Mouse (Mus musculus): Measurements from ENCODE around the gene Slc4a1. TPM values are rescaled to one million over a fixed set of nuclear protein-coding genes. Genes with fewer than 3 reads are reported as not detected.

Slc4a1 gene
- polyA plus RNA-seq, 1 experiment from 2014 or later = 4.4 TPM

DNA sequence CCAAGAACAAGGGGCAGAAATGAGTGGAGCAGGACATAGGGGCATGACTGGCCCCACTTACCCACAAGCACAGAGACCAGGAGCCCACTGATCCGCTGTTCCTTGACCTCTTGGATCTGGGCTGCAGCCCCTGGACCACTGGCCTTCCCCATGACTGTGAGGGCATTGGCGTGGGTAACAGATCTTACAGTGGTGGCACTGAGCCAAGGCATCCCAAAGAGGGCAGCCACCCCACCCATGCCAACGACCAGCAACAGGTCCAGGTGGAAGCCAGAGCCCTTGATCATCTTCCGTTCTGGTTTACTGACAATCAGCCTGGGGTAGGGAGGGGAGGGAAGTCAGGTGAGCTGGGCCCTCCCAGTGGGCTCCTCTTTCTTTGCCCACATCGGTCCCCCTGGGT is 13.6 kb downstream of the Slc4a1 start:
- 52% methylated on average over 5 of the region's 5 CpGs for WGBS
- no peaks in the 10 kb centered on the region for H3K9me3 ChIP-seq
- ATAC-seq (ENCODE audit: low FRiP score) = no peak
- no peak overlapping the region for H3K27ac ChIP-seq
- H3K4me1 ChIP-seq (replicated peaks) = no peaks in the 10 kb centered on the region
- no peaks in the 10 kb centered on the region for H3K36me3 ChIP-seq
- H3K9ac ChIP-seq = no peak overlapping the region
- H3K27me3 ChIP-seq = peaks cover 10% of the 10 kb centered on the region; the same call in 1 of the 2 replicates
- H3K4me3 ChIP-seq = no peak overlapping the region
- no peak overlapping the region for H3K4me2 ChIP-seq

DNA sequence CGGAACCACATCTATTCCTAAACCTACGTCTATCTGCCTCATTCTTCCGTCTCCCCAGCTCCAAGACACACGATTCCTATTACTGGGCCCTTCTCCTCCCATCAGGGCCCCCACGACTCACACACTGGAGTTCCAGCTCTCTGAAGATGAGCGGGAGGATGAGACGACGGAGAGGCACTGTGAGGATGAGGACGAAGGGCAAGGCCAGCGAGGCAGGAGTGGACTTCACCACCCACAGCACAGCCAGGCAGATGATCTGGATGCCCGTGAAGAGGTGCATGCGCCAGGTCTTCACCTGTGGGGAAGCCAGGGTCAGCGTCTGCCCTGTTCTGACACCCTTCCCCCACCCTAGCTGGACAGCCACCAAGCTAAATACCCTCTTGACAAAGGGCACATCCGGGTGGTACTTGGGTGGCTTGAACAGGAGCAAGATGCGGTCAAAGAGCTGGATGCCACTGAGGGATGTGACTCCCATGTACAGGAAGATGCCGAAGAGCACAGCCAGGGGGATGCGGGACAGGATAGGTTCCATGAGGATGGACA is 15.0 kb downstream of the Slc4a1 start:
- no peak for ATAC-seq (ENCODE audit: low FRiP score)
- Histone ChIP-seq H3K9me3 (no peaks in the 10 kb centered on the region), H3K4me3 (no peak overlapping the region), H3K27ac (no peak overlapping the region), H3K4me2 (no peak overlapping the region), H3K27me3 (peaks cover 7% of the 10 kb centered on the region; the same call in 1 of the 2 replicates), H3K4me1 (replicated peaks) (no peaks in the 10 kb centered on the region), H3K9ac (no peak overlapping the region), H3K36me3 (no peaks in the 10 kb centered on the region)
- WGBS = 92% methylated on average over 17 of the region's 17 CpGs

DNA sequence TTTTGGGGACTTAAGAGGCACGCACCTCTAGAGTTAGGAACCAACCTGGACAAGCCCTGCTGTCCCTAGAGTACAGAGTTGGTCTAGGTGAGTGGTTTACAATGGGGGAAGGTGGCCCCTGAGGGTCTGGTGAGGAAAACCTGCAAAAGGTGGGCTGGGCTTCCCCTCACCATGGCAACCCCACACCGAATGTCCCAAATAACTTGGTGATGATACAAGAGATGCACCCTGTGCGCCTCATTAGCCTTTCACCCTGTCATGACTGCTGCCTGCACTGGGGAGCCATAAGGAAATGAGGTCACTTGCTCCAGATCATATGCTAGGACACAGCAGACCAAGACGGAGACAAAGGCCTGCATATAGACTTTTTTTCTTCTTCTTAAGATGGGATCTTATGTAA is 15.6 kb downstream of the Slc4a1 start:
- Histone ChIP-seq H3K9me3 (no peaks in the 10 kb centered on the region), H3K4me3 (no peak overlapping the region), H3K4me2 (no peak overlapping the region), H3K36me3 (no peaks in the 10 kb centered on the region), H3K27ac (no peak overlapping the region), H3K4me1 (replicated peaks) (no peaks in the 10 kb centered on the region), H3K27me3 (peaks cover 7% of the 10 kb centered on the region; the same call in 1 of the 2 replicates), H3K9ac (no peak overlapping the region)
- WGBS = 92% methylated on average over 4 of the region's 4 CpGs
- no peak for ATAC-seq (ENCODE audit: low FRiP score)

GRCm38 (mm10) chr11:102349189-102349954 is 16.6 kb downstream of the Slc4a1 start:
- Histone ChIP-seq H3K4me1 (replicated peaks) (no peaks in the 10 kb centered on the region), H3K36me3 (no peaks in the 10 kb centered on the region), H3K27ac (no peak overlapping the region), H3K9me3 (no peaks in the 10 kb centered on the region), H3K9ac (no peak overlapping the region), H3K27me3 (peaks cover 7% of the 10 kb centered on the region; the same call in 1 of the 2 replicates), H3K4me3 (no peak overlapping the region), H3K4me2 (no peak overlapping the region)
- WGBS = 95% methylated on average over 3 of the region's 3 CpGs
- no peak for ATAC-seq (ENCODE audit: low FRiP score)

- Histone ChIP-seq H3K9me3 (no peaks in the 10 kb centered on the region), H3K27me3 (peaks cover 7% of the 10 kb centered on the region; the same call in 1 of the 2 replicates), H3K9ac (no peak overlapping the region), H3K4me2 (no peak overlapping the region), H3K4me1 (replicated peaks) (no peaks in the 10 kb centered on the region), H3K27ac (no peak overlapping the region), H3K36me3 (no peaks in the 10 kb centered on the region), H3K4me3 (no peak overlapping the region)
- 81% methylated on average over 11 of the region's 11 CpGs for WGBS
- ATAC-seq (ENCODE audit: low FRiP score) = no peak
Observed at GRCm38 (mm10) chr11:102348771-102349170, 17.2 kb downstream of the Slc4a1 start.

DNA sequence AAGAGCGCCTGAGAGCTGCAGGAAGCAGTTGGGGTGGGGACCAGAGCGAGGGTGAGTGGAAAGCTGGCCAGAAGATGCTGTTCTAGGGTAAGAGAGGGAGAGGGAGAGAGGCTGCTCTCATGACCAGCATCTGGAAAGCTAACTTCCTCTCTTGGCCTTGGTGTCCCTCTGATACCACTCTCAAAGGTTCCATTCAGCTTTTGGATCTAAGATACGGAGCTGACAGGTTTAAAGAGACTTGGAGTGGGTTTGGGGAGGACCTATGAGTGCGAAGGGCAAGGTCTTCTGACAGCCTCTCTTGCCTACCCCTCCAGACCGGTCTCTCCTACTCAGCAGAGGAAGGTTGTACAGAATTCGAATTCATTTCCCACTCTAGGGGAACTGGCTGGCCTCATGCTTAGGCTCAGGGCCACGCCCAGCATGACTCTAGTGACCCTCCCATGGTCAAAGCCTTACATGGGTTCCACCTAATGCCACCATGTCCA is 17.9 kb downstream of the Slc4a1 start:
- Histone ChIP-seq H3K9ac (no peak overlapping the region), H3K4me3 (no peak overlapping the region), H3K4me1 (replicated peaks) (no peaks in the 10 kb centered on the region), H3K4me2 (no peak overlapping the region), H3K9me3 (no peaks in the 10 kb centered on the region), H3K36me3 (no peaks in the 10 kb centered on the region), H3K27me3 (peaks cover 7% of the 10 kb centered on the region; the same call in 1 of the 2 replicates), H3K27ac (no peak overlapping the region)
- no peak for ATAC-seq (ENCODE audit: low FRiP score)
- WGBS = 86% methylated on average over 7 of the region's 7 CpGs

DNA sequence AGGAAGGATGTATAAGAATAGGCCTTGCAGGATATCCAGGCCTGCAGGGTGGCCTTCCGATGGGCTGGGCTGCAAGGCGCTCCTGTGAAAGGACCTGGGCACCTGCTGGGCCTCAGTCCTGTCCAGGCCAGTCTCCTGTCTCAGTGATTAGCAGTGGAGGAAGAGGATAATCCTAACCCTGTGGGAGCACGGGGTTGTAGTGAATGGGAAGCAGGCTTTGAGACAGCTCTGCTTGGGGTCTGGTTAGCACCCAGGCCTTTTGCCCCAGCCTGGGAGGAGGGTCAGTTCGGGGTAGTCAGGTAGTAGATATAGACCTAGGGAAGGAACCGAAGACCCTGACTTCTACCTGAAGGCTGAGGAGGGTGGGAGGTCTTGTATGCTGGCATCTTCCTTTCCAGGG is 18.3 kb downstream of the Slc4a1 start:
- Histone ChIP-seq H3K9ac (no peak overlapping the region), H3K27me3 (peaks cover 7% of the 10 kb centered on the region; the same call in 1 of the 2 replicates), H3K36me3 (no peaks in the 10 kb centered on the region), H3K4me2 (no peak overlapping the region), H3K4me1 (replicated peaks) (0 out of 2 replicates have a peak, but pooled peaks cover 3% of the 10 kb centered on the region), H3K27ac (no peak overlapping the region), H3K4me3 (no peak overlapping the region), H3K9me3 (no peaks in the 10 kb centered on the region)
- 76% methylated on average over 5 of the region's 5 CpGs for WGBS
- no peak for ATAC-seq (ENCODE audit: low FRiP score)

DNA sequence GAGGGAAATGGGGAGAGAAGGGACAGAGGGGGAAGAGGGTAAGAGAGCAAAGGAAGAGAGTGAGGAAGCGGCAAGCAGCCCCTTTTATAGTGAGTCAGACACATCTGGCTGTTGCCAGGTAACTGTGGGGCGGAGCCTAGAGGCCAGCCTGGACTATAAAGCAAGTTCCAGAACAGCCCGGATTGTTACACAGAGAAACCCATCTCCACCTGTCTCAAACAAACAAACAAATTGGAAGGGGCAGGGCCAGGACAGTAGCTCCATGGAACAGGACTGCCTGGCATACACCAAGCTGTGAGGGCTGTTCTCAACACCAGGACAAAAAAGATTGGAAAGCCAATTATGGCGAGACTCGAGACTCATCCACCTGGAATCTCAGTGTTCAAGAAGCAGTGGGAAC is 19.1 kb downstream of the Slc4a1 start:
- H3K9ac ChIP-seq = no peak overlapping the region
- no peak overlapping the region for H3K27ac ChIP-seq
- 0 out of 2 replicates have a peak, but pooled peaks cover 4% of the 10 kb centered on the region for H3K4me1 ChIP-seq (replicated peaks)
- no peak for ATAC-seq (ENCODE audit: low FRiP score)
- peaks cover 3% of the 10 kb centered on the region; the same call in 1 of the 2 replicates for H3K27me3 ChIP-seq
- 60% methylated on average over 5 of the region's 5 CpGs for WGBS
- H3K4me3 ChIP-seq = no peak overlapping the region
- no peaks in the 10 kb centered on the region for H3K9me3 ChIP-seq
- H3K4me2 ChIP-seq = no peak overlapping the region
- H3K36me3 ChIP-seq = no peaks in the 10 kb centered on the region

- Histone ChIP-seq H3K9ac (no peak overlapping the region), H3K4me1 (replicated peaks) (0 out of 2 replicates have a peak, but pooled peaks cover 4% of the 10 kb centered on the region), H3K36me3 (no peaks in the 10 kb centered on the region), H3K9me3 (no peaks in the 10 kb centered on the region), H3K4me2 (no peak overlapping the region), H3K27me3 (no peaks in the 10 kb centered on the region), H3K27ac (no peak overlapping the region), H3K4me3 (no peak overlapping the region)
- no peak for ATAC-seq (ENCODE audit: low FRiP score)
- 100% methylated on average over 3 of the region's 3 CpGs for WGBS
Observed at GRCm38 (mm10) chr11:102344458-102344857, 21.5 kb downstream of the Slc4a1 start.

GRCm38 (mm10) chr11:102342742-102343141 is 23.3 kb downstream of the Slc4a1 start:
- ATAC-seq (ENCODE audit: low FRiP score) = no peak
- Histone ChIP-seq H3K4me3 (no peak overlapping the region), H3K4me1 (replicated peaks) (0 out of 2 replicates have a peak, but pooled peaks cover 4% of the 10 kb centered on the region), H3K4me2 (no peak overlapping the region), H3K27me3 (no peaks in the 10 kb centered on the region), H3K36me3 (no peaks in the 10 kb centered on the region), H3K9ac (no peak overlapping the region), H3K9me3 (no peaks in the 10 kb centered on the region), H3K27ac (no peak overlapping the region)
- 64% methylated on average over 12 of the region's 12 CpGs for WGBS

DNA sequence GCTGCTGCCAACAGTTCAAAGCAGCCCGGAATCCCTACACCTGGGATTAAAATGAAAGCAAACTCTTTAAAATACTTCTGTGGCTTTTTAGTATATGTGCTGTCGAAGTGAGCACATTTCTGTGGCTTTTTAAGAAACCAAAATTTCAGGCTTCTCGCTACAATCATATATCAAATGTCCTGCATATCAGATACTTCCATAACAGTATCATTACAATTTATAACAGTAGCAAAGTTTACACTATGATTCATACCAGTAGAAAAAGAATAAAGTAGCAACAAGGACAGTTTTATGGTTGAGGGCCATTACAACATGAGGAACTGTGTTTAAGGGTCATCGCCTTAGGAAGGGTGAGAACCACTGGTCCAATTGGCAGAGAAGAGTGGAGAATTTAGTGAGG is 24.9 kb downstream of the Slc4a1 start:
- 0 out of 2 replicates have a peak, but pooled peaks cover 4% of the 10 kb centered on the region for H3K4me1 ChIP-seq (replicated peaks)
- no peaks in the 10 kb centered on the region for H3K36me3 ChIP-seq
- WGBS = 90% methylated on average over 4 of the region's 4 CpGs
- no peak overlapping the region for H3K4me3 ChIP-seq
- no peaks in the 10 kb centered on the region for H3K9me3 ChIP-seq
- no peaks in the 10 kb centered on the region for H3K27me3 ChIP-seq
- no peak overlapping the region for H3K9ac ChIP-seq
- no peak for ATAC-seq (ENCODE audit: low FRiP score)
- H3K27ac ChIP-seq = no peak overlapping the region
- no peak overlapping the region for H3K4me2 ChIP-seq

- Histone ChIP-seq H3K36me3 (no peaks in the 10 kb centered on the region), H3K9ac (no peak overlapping the region), H3K4me2 (no peak overlapping the region), H3K27ac (no peak overlapping the region), H3K9me3 (no peaks in the 10 kb centered on the region), H3K27me3 (no peaks in the 10 kb centered on the region), H3K4me1 (replicated peaks) (peaks cover 11% of the 10 kb centered on the region), H3K4me3 (no peak overlapping the region)
- no peak for ATAC-seq (ENCODE audit: low FRiP score)
- 62% methylated on average over 4 of the region's 4 CpGs for WGBS
Observed at GRCm38 (mm10) chr11:102339624-102340023, 26.4 kb downstream of the Slc4a1 start.

Data from hindbrain, embryonic 13.5 days (tissue).